Mouse (Mus musculus) hindbrain, embryonic 13.5 days (tissue): Measurements from ENCODE around the gene Rpl41. TPM values are rescaled to one million over a fixed set of nuclear protein-coding genes. Genes with fewer than 3 reads are reported as not detected.
"Not testable (repeated sequence)": the region's sequence is repeated elsewhere in the genome, so short reads cannot be mapped to it uniquely, and the experiment has no call there.

Experiments
- ATAC-seq: fragments of 200-750 bp; cut with Nextera tagmentation; 2 replicates; pipeline ENCODE4 v1.8.0; 2017; ENCODE audit warnings: moderate TSS enrichment; ENCODE audit not compliant: low FRiP score
- H3K27ac ChIP-seq: fragments of 300-500 bp; sonication (generic); 2 replicates; pipeline ENCODE4 v1.5.1; 2015; ENCODE audit warnings: inconsistent platforms, mild to moderate bottlenecking, moderate library complexity
- H3K27me3 ChIP-seq: fragments of 300-500 bp; sonication (generic); 2 replicates; pipeline ENCODE4 v1.6.1; 2015; ENCODE audit warnings: mild to moderate bottlenecking, inconsistent platforms
- H3K36me3 ChIP-seq: fragments of 300-500 bp; sonication (generic); 2 replicates; pipeline ENCODE4 v1.6.1; 2015; ENCODE audit warnings: mild to moderate bottlenecking, inconsistent platforms
- H3K4me1 ChIP-seq: fragments of 300-500 bp; sonication (generic); replicated peaks from 2 replicates; pipeline ENCODE4 v1.6.1; 2015; ENCODE audit warnings: inconsistent platforms
- H3K4me2 ChIP-seq: fragments of 300-500 bp; sonication (generic); 2 replicates; pipeline ENCODE4 v1.6.1; 2015; ENCODE audit warnings: inconsistent platforms, mild to moderate bottlenecking, moderate library complexity
- H3K4me3 ChIP-seq: fragments of 300-500 bp; sonication (generic); 2 replicates; pipeline ENCODE4 v1.5.1; 2015; ENCODE audit warnings: mild to moderate bottlenecking, inconsistent platforms
- H3K9ac ChIP-seq: fragments of 300-500 bp; sonication (generic); 2 replicates; pipeline ENCODE4 v1.6.1; 2015; ENCODE audit warnings: mild to moderate bottlenecking, inconsistent platforms
- H3K9me3 ChIP-seq: fragments of 300-500 bp; sonication (generic); 2 replicates; pipeline ENCODE4 v1.6.1; 2016; ENCODE audit warnings: inconsistent platforms
- WGBS: fragments of 180-500 bp; shearing (Covaris S2); methylation state at CpG from one replicate; pipeline ENCODE4 v1.1.7; 2015; 5-methylcytosine and 5-hydroxymethylcytosine counted together
- polyA plus RNA-seq: library from polyadenylated mRNA; unstranded; fragments of >200 nt; fragmentation: Nextera tagmentation; extraction: Ambion mirVana; gene quantifications from 2 replicates; pipeline ENCODE4 v1.2.1, GENCODE M21; 2015

Rpl41 gene
- polyA plus RNA-seq, 1 experiment from 2014 or later = 2,680 TPM

DNA sequence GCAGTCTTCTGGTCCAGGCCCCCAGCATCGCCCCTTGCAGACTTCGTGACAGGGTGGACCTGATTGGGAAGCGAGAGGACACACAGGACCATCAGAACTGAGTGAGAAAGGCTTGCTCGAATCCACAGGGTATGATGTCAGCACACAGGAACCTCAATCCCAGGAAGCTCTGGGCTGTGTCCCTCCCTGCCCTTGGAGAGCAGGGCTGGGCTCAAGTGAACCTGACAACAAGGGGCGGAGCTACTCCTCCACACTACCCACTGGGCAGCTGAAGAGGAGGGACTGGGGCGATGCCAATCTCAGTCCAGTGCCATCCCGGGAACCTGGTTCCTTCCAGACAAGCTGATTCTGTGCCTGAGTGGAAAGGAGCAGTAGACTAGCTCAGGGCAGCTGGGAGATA lies 34.5 kb upstream of the Rpl41 start:
- H3K4me3 ChIP-seq = no peak overlapping the region
- H3K4me2 ChIP-seq = no peak overlapping the region
- no peak overlapping the region for H3K27ac ChIP-seq
- no peaks in the 10 kb centered on the region for H3K36me3 ChIP-seq
- 25% methylated on average over 7 of the region's 7 CpGs for WGBS
- no peaks in the 10 kb centered on the region for H3K4me1 ChIP-seq
- H3K27me3 ChIP-seq = peaks cover 58% of the 10 kb centered on the region
- no peaks in the 10 kb centered on the region for H3K9me3 ChIP-seq
- ATAC-seq = no peak
- no peak overlapping the region for H3K9ac ChIP-seq

DNA sequence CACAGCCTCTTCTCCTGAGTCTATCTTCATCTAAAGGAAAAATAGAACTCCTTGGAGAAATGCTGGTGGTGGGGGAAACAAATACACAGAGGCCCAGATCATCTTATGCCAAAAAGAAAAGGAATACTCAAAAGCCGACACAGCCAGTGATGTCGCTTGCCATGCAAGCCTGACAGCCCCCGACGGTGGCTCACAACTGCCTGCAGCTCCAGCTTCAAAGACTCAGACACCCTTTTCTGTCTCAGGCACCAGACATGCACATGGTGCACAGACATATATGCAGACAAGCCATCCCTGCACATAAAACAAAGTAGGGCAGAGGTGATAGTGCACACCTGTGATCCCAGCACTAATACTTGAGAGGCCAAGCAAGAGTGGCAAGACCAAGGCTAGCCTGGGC lies 30.6 kb upstream of the Rpl41 start:
- H3K36me3 ChIP-seq = no peaks in the 10 kb centered on the region
- WGBS = 80% methylated on average over 4 of the region's 4 CpGs

DNA sequence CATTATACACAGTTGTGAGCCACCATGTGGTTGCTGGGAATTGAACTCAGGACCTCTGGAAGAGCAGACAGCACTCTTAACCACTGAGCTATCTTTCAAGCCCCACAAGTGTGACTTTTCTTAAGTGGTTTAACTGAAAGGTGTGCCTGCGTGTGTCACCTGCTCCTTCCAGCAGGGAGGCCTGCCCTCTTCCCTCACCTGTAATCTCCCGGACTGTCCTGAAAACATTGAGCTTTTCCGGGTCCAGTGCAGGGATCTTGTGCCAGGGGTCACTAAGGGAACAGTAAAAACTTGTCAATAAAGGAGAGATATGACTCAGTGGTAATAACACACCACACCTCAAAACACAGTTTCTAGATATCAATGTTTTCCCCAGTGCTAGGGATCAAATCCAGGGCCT lies 30.2 kb upstream of the Rpl41 start:
- Histone ChIP-seq H3K4me2 (no peak overlapping the region), H3K9me3 (no peaks in the 10 kb centered on the region), H3K27me3 (peaks cover 15% of the 10 kb centered on the region), H3K27ac (no peak overlapping the region), H3K36me3 (no peaks in the 10 kb centered on the region), H3K9ac (no peak overlapping the region), H3K4me1 (no peaks in the 10 kb centered on the region), H3K4me3 (no peak overlapping the region)
- WGBS = 94% methylated on average over 3 of the region's 3 CpGs
- no peak for ATAC-seq

More for the DNA sequence above, 30.6 kb upstream of the Rpl41 start:
- no peak overlapping the region for H3K9ac ChIP-seq
- no peaks in the 10 kb centered on the region for H3K9me3 ChIP-seq
- no peak overlapping the region for H3K4me2 ChIP-seq
- ATAC-seq = no peak
- no peaks in the 10 kb centered on the region for H3K4me1 ChIP-seq
- H3K4me3 ChIP-seq = no peak overlapping the region
- peaks cover 19% of the 10 kb centered on the region for H3K27me3 ChIP-seq
- H3K27ac ChIP-seq = no peak overlapping the region

DNA sequence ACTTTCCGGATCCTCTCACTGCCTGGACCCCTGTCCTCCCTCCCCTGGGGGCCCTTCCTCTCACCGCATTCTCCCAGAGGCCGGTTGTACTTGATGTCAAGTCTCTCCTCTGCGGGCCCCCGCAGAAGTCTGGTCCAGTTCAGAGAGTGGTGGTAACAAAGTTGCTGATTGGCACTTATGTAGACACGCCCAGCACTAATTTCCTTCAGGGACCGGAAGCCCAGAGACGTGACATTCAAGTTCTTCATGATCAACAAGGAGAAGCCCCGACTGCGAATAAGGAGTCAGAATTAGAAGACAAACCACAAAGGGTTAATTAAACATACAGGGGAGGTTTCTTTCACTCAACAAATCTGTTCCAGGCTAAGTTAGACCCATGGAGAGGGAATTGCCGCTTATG lies 29.2 kb upstream of the Rpl41 start:
- no peak for ATAC-seq

DNA sequence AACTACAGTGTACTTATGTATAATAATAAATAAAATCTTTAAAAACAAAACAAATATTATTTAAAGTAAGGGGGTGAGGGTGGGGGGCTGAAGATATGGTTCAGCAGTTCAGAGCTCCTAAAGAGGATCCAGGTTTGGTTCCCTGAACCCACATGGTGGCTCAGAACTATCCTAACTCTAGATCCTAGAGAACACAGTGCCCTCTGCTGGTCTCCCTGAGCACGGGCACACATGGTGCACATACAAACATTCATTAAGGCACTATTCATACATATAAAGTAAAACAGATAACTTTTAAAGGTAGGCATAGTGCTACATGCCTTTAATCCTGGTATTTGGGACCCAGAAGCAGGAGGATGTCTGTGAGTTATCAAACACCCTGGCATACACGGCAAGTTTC lies 26.0 kb upstream of the Rpl41 start:
- no peak for ATAC-seq
- Histone ChIP-seq H3K4me1 (no peaks in the 10 kb centered on the region), H3K9ac (no peak overlapping the region), H3K27ac (no peak overlapping the region), H3K4me2 (no peak overlapping the region), H3K9me3 (no peaks in the 10 kb centered on the region), H3K36me3 (no peaks in the 10 kb centered on the region), H3K27me3 (no peaks in the 10 kb centered on the region), H3K4me3 (no peak overlapping the region)
- 95% methylated on average over 2 of the region's 2 CpGs for WGBS

More for the DNA sequence above, 29.2 kb upstream of the Rpl41 start:
- Histone ChIP-seq H3K9me3 (no peaks in the 10 kb centered on the region), H3K4me1 (no peaks in the 10 kb centered on the region), H3K9ac (no peak overlapping the region), H3K4me2 (no peak overlapping the region), H3K27me3 (peaks cover 5% of the 10 kb centered on the region), H3K27ac (no peak overlapping the region), H3K4me3 (no peak overlapping the region), H3K36me3 (no peaks in the 10 kb centered on the region)
- 81% methylated on average over 11 of the region's 11 CpGs for WGBS

DNA sequence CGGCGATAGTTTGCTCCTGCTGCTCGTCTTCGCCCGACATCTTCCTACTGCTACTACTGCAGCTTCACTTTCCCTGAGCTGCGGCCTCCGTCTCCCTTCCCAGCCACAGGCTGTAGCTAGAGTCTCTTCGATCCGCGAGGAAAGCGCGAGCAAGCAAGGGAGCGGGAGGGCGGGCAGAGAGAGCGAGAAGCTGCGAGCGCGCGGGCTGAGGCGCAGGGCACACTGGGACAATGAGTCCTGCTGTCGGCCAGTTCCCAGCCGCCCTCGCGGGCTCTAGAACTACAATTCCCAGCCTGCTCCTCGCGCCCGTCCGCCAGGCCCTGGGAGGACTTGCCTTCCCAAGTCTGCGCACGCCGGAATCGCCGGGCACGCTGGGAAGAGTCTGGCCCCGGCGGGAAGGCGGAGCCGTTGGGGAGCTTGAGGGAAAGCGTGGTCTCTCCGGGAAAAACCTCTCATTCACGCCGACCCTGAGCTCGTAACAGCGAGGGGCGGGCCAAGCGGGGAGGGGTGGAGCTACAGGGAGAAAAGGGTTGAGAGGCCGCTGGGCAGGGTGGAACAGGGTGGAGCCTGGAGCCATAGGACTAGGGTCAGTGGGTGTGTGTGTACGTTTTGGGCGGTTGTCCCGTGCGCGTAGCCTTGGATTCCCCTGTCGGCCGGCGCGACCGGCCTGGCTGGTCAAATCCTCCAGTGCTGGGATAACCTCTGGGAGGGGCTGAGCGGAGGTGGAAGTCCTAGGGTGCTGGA lies 16.9 kb upstream of the Rpl41 start, which contains the start of gene Pa2g4:
Gene Pa2g4 (minus strand): TSS at position 200 of the 744 bp plus-strand sequence.
- ATAC-seq = peak; percentile 100

DNA sequence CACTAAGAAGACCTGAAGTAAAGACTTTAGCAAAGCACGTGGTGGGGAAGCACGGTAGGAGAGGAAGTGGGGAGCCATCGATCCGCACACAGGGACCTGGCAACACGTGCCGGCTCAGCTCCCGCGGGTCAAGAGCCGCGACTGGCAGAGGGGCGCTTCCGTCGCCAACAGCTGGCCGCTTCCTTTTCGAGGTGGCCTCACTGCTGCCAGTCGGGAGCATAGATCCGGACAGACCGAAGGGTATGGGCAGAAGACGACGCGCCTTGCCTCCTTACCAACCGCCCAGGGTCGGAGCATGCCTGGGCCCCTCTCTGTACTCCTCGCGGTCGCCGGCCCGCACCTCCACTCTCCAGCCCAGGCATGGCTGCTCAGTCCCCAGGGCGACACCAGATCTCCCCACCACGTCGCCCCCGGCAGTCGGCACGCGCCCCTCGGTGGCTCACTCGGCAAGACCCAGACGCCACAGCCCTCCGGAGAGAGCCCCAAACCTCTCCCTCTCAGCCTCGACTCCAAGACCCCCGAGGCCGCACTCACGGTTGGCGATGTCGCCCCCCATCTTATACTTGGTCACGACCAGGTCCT lies 16.2 kb upstream of the Rpl41 start:
- H3K27me3 ChIP-seq = no peaks in the 10 kb centered on the region
- peak overlapping the region; percentile 89 for H3K27ac ChIP-seq
- under 1% methylated on average over 45 of the region's 46 CpGs for WGBS
- H3K36me3 ChIP-seq = peaks cover 35% of the 10 kb centered on the region
- peak overlapping the region; percentile 88 for H3K4me3 ChIP-seq
- peak overlapping the region; percentile 98 for H3K4me2 ChIP-seq
- peak overlapping the region; percentile 94 for H3K9ac ChIP-seq
- peak; percentile 66 for ATAC-seq
- peaks cover 23% of the 10 kb centered on the region for H3K4me1 ChIP-seq
- H3K9me3 ChIP-seq = no peaks in the 10 kb centered on the region

More for the DNA sequence above, 16.9 kb upstream of the Rpl41 start, which contains the start of gene Pa2g4:
- peaks cover 28% of the 10 kb centered on the region for H3K36me3 ChIP-seq
- no peaks in the 10 kb centered on the region for H3K27me3 ChIP-seq
- WGBS = under 1% methylated on average over 54 of the region's 58 CpGs
- peak within 1 kb of the TSS; percentile 88 for H3K4me3 ChIP-seq
- peak within 1 kb of the TSS; percentile 98 for H3K4me2 ChIP-seq
- peak within 1 kb of the TSS; percentile 94 for H3K9ac ChIP-seq
- peaks cover 23% of the 10 kb centered on the region for H3K4me1 ChIP-seq
- no peaks in the 10 kb centered on the region for H3K9me3 ChIP-seq
- peak within 1 kb of the TSS; percentile 89 for H3K27ac ChIP-seq

DNA sequence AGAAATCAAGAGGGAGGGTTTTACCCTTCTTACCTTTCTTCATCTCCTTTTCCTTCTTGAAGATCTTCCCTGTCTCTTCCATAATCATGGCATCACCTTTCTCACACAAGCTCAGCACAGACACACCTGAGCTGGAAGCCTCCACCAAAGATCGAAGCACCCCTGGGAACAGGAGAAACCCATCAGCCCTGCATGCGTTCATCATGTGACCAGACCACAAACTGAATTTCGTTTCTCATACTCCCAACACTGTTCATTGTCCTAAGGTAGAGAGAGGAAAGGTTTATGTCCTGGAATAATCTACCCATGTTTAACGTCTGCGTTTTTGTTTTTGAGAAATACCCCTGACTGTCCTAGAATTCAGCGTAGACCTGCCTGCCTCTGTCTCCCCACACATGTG lies 14.4 kb upstream of the Rpl41 start:
- Histone ChIP-seq H3K9me3 (no peaks in the 10 kb centered on the region), H3K4me2 (0 out of 2 replicates have a peak overlapping the region, but pooled peaks have one; percentile 98), H3K36me3 (peaks cover 52% of the 10 kb centered on the region), H3K27me3 (no peaks in the 10 kb centered on the region), H3K9ac (peak overlapping the region; percentile 55), H3K4me1 (peaks cover 23% of the 10 kb centered on the region), H3K27ac (no peak overlapping the region), H3K4me3 (0 out of 2 replicates have a peak overlapping the region, but pooled peaks have one; percentile 14)
- WGBS = 91% methylated on average over 6 of the region's 6 CpGs
- no peak for ATAC-seq

DNA sequence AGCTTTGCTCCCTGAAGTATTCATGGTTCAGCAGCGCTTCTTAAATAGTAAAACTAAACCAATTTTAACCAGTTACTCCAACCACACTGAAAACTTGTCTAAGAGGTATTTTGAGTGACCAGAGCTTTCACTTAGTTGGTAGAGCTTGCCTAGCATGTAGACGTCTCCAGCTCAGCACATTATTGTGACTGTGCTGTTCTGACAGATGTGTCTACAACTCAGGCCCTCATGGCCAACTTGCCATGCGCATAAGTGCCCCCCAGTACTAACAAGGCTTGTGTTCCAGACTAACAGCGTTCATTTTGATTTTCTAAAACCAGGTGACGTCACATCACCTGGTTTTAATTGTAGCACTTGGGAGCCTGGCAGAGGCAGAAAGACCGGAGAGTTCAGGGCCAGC lies 7.9 kb upstream of the Rpl41 start:
- 89% methylated on average over 6 of the region's 6 CpGs for WGBS
- peaks cover 51% of the 10 kb centered on the region for H3K36me3 ChIP-seq
- no peak overlapping the region for H3K27ac ChIP-seq
- H3K9ac ChIP-seq = no peak overlapping the region
- no peaks in the 10 kb centered on the region for H3K4me1 ChIP-seq
- ATAC-seq = no peak
- no peaks in the 10 kb centered on the region for H3K27me3 ChIP-seq
- no peak overlapping the region for H3K4me2 ChIP-seq
- no peak overlapping the region for H3K4me3 ChIP-seq
- no peaks in the 10 kb centered on the region for H3K9me3 ChIP-seq

DNA sequence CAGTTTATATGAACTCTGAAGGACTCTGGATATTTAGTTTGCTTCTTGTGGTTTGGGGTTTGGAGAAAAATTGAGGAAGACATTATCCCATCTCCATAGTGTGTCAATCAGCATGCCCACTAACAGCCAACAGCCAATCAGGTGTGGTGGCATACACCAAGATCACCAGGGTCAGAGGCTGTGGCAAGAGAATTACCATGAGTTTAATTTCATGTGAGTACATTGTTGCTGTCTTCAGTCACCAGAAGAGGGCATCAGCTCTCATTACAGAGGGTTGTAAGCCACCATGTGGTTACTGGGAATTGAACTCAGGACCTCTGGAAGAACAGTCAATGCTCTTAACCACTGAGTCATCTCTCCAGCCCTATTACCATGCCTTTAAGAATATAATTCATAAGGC lies 7.2 kb upstream of the Rpl41 start:
- Histone ChIP-seq H3K36me3 (peaks cover 44% of the 10 kb centered on the region), H3K4me2 (no peak overlapping the region), H3K27ac (no peak overlapping the region), H3K4me3 (no peak overlapping the region), H3K9ac (no peak overlapping the region), H3K4me1 (no peaks in the 10 kb centered on the region), H3K9me3 (no peaks in the 10 kb centered on the region), H3K27me3 (no peaks in the 10 kb centered on the region)
- no peak for ATAC-seq

DNA sequence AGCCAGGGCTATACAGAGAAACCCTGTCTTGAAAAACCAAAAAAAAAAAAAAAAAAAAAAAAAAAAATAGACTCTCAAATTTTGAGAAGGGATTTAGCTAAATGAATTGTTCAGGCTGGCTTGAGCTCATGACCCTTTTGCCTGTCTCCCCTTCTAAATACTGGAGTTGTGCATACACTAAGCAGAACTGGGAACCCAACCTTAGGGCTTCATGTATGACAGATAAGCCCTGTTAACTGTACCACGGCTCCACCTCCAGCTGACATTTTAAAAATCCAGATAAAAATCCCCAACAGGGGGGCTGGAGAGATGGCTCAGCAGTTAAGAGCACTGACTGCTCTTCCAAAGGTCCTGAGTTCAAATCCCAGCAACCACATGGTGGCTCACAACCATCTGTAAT lies 6.5 kb upstream of the Rpl41 start:
- not testable (repeated sequence) for H3K9ac ChIP-seq, H3K27me3 ChIP-seq, H3K27ac ChIP-seq, ATAC-seq, H3K9me3 ChIP-seq, H3K4me1 ChIP-seq, H3K4me3 ChIP-seq, H3K4me2 ChIP-seq
- H3K36me3 ChIP-seq = peaks cover 37% of the 10 kb centered on the region
- 91% methylated on average over 1 of the region's 1 CpGs for WGBS

DNA sequence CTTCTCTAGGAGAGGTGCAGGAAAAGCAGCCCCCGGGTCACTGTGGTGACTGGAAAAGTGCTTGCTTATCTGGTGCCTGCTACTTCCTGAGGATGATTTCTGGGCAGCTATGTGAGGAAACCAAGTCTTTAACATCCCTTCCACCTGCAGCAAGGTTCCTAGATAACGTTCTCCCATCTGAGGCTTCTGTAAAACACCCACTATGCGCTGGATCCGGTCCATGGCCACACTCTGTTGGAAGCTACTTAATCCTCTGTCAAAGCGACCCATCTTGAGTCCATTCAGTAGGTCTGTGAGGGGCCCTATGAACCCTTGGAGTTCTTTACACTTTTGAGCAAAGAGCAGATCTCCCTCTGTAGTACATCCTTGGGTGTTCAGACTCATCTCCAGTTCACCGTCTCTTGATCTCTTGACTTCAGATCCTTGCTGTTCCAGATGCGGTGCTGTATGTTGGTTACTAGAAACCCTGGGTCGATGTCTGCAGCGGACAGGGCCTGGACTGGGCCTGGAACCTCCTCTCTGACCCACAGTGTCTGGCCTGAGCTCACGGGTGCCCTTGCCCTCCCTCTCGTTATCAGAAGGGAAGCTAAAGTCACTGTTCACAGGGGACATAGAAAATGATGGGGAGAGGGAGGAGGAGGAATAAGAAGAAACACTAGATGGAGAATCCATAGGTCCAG lies 1.2 kb upstream of the Rpl41 start:
- peak overlapping the region; percentile 77; the same call in 1 of the 2 replicates for H3K27ac ChIP-seq
- H3K36me3 ChIP-seq, H3K9ac ChIP-seq, H3K4me2 ChIP-seq, ATAC-seq, H3K4me3 ChIP-seq, H3K9me3 ChIP-seq, H3K27me3 ChIP-seq: not testable (repeated sequence)
- peaks cover 20% of the 10 kb centered on the region for H3K4me1 ChIP-seq
- 93% methylated on average over 11 of the region's 11 CpGs for WGBS
